Mouse (Mus musculus): ENCODE results near the gene Vmn1r213. TPM values are rescaled to one million over a fixed set of nuclear protein-coding genes. Genes with fewer than 3 reads are reported as not detected.

Gene Vmn1r213
- total RNA-seq (2014; fragmentation: Nextera tagmentation) = not detected in 2 replicates
- total RNA-seq (2017) = not detected in 2 replicates

- ATAC-seq (replicated peaks; ENCODE audit: low FRiP score, low TSS enrichment, poor library complexity, severe bottlenecking) = no peak
Measured at GRCm38 (mm10) chr13:23007356-23007755, at the start of gene Vmn1r213. Gene Vmn1r213, plus strand, starts transcription at chr13:23007656.

DNA sequence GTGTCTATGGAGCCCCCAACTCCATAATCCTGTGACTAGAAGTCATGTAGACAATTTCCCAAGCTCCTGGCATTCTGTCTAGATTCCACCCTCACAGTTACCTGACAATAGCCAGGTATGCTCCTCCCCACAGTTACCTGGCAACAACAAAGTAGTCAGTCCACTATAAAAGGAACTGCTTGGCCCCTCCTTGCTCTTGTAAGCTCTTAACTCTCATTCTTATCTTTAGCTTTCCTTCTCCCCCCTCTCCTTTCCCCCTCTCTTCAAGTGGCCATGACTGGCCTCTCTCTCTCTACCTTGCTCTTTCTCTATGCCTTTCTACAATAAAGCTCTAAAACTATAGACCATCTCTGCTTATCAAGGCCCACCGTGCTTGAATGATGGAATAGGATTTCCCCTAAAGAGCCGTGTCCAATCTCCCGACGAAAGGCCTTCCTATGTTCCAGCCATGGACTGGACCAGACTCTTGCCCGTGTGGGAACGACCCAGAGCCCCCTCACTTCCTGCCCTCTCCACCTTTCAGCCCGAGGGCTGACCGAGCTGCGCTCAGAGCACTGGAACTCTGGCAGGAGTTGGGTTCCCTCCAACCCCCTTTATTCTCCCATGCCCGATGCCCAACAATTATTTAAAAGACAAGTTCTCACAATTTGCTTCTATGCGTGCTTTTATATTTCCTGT is 17.1 kb upstream of the Vmn1r213 start:
- ATAC-seq (replicated peaks; ENCODE audit: low FRiP score, low TSS enrichment, poor library complexity, severe bottlenecking) = no peak

DNA sequence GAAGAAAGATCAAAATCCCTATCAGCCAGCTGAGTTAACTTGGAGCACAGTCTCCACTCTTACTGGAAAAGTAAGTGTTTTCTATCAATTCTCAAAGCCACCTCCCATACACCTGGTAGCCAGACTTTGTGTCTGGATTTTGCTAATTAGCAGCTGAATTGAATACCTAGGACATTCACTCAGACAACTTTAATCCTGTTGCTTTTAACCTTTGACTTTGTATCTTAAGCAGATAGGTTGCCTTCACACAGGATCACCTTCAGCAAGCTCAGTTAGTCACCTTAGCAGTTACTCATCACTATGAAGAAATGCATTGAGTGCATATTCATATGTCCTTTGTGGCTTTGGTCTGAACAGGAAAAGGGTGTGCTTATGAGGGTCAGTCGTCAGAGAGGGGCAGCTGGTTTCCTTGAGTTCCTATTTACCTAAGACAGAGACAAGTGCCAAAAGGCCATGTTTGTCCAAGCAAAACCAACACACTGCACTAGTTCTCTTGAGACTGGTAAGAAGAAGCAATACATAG is 15.2 kb upstream of the Vmn1r213 start:
- no peak for ATAC-seq (replicated peaks; ENCODE audit: low FRiP score, low TSS enrichment, poor library complexity, severe bottlenecking)

DNA sequence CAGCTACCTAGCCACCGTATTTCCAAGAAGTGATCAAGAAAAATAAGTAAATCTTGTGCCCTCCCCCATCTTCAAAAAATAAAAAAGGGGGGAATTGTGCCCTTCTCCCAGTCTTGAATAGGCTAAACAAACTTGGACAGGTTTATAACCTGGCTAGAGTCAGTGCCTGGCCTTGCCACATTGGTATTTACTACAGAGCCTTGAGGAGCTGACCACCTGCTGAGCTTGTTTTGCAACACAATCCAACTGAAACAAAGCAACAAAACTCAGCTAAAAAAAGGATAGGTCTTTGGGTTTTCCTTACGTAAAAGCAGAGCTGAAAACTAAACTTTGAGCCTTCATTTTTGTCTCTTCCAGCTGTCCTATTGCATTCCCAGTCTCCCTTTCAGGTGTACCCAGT is 14.7 kb upstream of the Vmn1r213 start:
- no peak for ATAC-seq (replicated peaks; ENCODE audit: low FRiP score, low TSS enrichment, poor library complexity, severe bottlenecking)

- no peak for ATAC-seq (replicated peaks; ENCODE audit: low FRiP score, low TSS enrichment, poor library complexity, severe bottlenecking)
Measured at GRCm38 (mm10) chr13:23018158-23018557, 10.7 kb downstream of the Vmn1r213 start.

DNA sequence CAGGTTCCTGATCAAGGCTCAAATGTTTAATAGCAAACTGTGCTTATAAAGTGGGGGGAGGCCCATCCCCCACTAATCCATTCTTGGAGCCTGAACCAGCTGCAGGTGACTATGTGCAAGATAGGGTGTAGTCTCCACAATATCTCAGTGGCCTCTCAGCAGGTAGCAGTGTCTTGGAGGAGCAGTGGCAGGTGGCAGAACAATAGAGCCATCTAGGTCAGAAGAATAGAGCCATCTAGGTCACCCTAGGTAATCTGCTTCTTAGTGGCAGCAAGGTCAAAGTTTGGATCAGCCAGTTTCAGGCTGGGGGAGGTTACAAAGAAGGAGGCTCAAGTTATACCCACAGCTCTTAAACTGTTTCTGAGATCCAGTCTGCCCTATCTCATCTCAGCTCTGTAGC is 17.4 kb downstream of the Vmn1r213 start:
- ATAC-seq (replicated peaks; ENCODE audit: low FRiP score, low TSS enrichment, poor library complexity, severe bottlenecking) = no peak

GRCm38 (mm10) chr13:23030118-23030517 is 22.7 kb downstream of the Vmn1r213 start, which contains the start of gene Vmn1r214:
Gene Vmn1r214, plus strand, starts transcription at chr13:23030418.
- no peak for ATAC-seq (replicated peaks; ENCODE audit: low FRiP score, low TSS enrichment, poor library complexity, severe bottlenecking)

DNA sequence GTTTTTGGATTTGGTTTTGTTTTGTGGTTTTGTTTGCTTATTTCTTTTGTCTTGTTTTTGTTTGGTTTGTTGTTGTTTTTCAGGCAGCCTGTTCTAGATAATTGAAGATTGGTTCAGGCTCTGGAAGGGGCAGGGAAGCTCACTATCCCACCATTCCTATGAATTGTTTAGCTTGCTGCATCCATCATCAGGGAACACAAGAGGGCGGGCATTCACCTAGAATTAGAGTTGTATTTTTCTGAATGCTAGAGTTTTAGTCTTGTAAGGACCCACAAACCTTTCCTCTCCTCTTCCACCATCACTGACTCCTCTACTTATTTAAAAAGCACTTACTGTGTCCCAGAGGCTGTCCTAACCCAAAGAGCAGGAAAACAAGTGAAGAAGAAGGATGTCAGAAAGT is 50.3 kb downstream of the Vmn1r213 start:
- ATAC-seq (replicated peaks; ENCODE audit: low FRiP score, low TSS enrichment, poor library complexity, severe bottlenecking) = no peak

Other genes with a start within 250 kb of the Vmn1r213 start
- gene Vmn1r208, start 230.3 kb upstream of the Vmn1r213 start, total RNA-seq (2014; fragmentation: Nextera tagmentation) = not detected in 2 replicates
- gene Vmn1r208, start 230.3 kb upstream of the Vmn1r213 start, total RNA-seq (2017) = not detected in 2 replicates
- gene Vmn1r209, start 198.0 kb upstream of the Vmn1r213 start, total RNA-seq (2014; fragmentation: Nextera tagmentation) = not detected in 2 replicates
- not detected in 2 replicates for gene Vmn1r209, start 198.0 kb upstream of the Vmn1r213 start, total RNA-seq (2017)
- gene Vmn1r210, start 176.3 kb upstream of the Vmn1r213 start, total RNA-seq (2014; fragmentation: Nextera tagmentation) = not detected in 2 replicates
- not detected in 2 replicates for gene Vmn1r210, start 176.3 kb upstream of the Vmn1r213 start, total RNA-seq (2017)
- gene Vmn1r211, start 150.1 kb upstream of the Vmn1r213 start, total RNA-seq (2014; fragmentation: Nextera tagmentation) = not detected in 2 replicates
- gene Vmn1r211, start 150.1 kb upstream of the Vmn1r213 start, total RNA-seq (2017) = not detected in 2 replicates
- gene Vmn1r212, start 123.5 kb upstream of the Vmn1r213 start, total RNA-seq (2014; fragmentation: Nextera tagmentation) = not detected in 2 replicates
- not detected in 2 replicates for gene Vmn1r212, start 123.5 kb upstream of the Vmn1r213 start, total RNA-seq (2017)
- gene Vmn1r214, start 22.8 kb downstream of the Vmn1r213 start, total RNA-seq (2014; fragmentation: Nextera tagmentation) = not detected in 2 replicates
- not detected in 2 replicates for gene Vmn1r214, start 22.8 kb downstream of the Vmn1r213 start, total RNA-seq (2017)
- gene Vmn1r215, start 60.4 kb downstream of the Vmn1r213 start, total RNA-seq (2014; fragmentation: Nextera tagmentation) = not detected in 2 replicates
- not detected in 2 replicates for gene Vmn1r215, start 60.4 kb downstream of the Vmn1r213 start, total RNA-seq (2017)
- not detected in 2 replicates for gene Vmn1r217, start 110.6 kb downstream of the Vmn1r213 start, total RNA-seq (2014; fragmentation: Nextera tagmentation)
- not detected in 2 replicates for gene Vmn1r217, start 110.6 kb downstream of the Vmn1r213 start, total RNA-seq (2017)
- not detected in 2 replicates for gene Vmn1r218, start 125.5 kb downstream of the Vmn1r213 start, total RNA-seq (2014; fragmentation: Nextera tagmentation)
- gene Vmn1r218, start 125.5 kb downstream of the Vmn1r213 start, total RNA-seq (2017) = not detected in 2 replicates
- gene Vmn1r219, start 151.7 kb downstream of the Vmn1r213 start, total RNA-seq (2014; fragmentation: Nextera tagmentation) = not detected in 2 replicates
- not detected in 2 replicates for gene Vmn1r219, start 151.7 kb downstream of the Vmn1r213 start, total RNA-seq (2017)
- not detected in 2 replicates for gene Vmn1r220, start 180.3 kb downstream of the Vmn1r213 start, total RNA-seq (2014; fragmentation: Nextera tagmentation)
- gene Vmn1r220, start 180.3 kb downstream of the Vmn1r213 start, total RNA-seq (2017) = not detected in 2 replicates
- gene Vmn1r221, start 206.5 kb downstream of the Vmn1r213 start, total RNA-seq (2014; fragmentation: Nextera tagmentation) = not detected in 2 replicates
- not detected in 2 replicates for gene Vmn1r221, start 206.5 kb downstream of the Vmn1r213 start, total RNA-seq (2017)
- not detected in 2 replicates for gene Vmn1r222, start 228.3 kb downstream of the Vmn1r213 start, total RNA-seq (2014; fragmentation: Nextera tagmentation)
- gene Vmn1r222, start 228.3 kb downstream of the Vmn1r213 start, total RNA-seq (2017) = not detected in 2 replicates
- not detected in 2 replicates for gene Vmn1r223, start 239.5 kb downstream of the Vmn1r213 start, total RNA-seq (2014; fragmentation: Nextera tagmentation)
- not detected in 2 replicates for gene Vmn1r223, start 239.5 kb downstream of the Vmn1r213 start, total RNA-seq (2017)

Data from megakaryocyte-erythroid progenitor cell, adult 5-6 weeks (primary cell).